Mouse (Mus musculus): ENCODE results near the gene Lrba.
A peak's percentile ranks its signal among the peaks of the same experiment; 100 is the strongest.

The Lrba gene

DNA sequence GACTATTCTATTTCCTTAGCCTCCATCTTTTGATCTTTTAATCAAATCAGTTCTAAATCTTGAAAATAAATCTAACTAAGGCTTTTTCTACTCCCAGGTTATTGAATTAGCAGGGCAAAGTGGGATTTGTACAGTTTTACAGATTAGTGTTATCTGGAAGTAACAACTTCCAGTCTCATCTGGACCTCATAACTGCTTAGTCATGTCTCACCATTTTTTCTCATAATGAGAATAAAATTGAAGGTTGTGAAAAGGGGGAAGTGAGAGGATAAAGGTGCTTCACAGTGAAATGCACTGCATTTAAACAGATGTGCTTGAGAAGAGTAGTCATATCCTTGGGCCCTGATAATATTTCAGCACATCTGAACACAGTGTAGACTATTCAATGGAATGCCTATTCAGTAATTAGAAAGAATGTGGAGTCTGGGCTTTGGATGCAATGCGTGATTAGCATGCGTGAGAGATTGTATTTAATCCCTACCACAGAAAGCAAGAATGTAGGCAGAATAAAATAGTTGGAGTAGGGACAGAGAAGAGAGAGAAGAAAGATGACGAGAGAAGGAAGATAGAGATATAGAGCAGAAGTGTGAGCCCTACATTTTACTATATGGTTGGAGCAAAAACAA lies 298.5 kb downstream of the Lrba start:
- no peak for DNase-seq

DNA sequence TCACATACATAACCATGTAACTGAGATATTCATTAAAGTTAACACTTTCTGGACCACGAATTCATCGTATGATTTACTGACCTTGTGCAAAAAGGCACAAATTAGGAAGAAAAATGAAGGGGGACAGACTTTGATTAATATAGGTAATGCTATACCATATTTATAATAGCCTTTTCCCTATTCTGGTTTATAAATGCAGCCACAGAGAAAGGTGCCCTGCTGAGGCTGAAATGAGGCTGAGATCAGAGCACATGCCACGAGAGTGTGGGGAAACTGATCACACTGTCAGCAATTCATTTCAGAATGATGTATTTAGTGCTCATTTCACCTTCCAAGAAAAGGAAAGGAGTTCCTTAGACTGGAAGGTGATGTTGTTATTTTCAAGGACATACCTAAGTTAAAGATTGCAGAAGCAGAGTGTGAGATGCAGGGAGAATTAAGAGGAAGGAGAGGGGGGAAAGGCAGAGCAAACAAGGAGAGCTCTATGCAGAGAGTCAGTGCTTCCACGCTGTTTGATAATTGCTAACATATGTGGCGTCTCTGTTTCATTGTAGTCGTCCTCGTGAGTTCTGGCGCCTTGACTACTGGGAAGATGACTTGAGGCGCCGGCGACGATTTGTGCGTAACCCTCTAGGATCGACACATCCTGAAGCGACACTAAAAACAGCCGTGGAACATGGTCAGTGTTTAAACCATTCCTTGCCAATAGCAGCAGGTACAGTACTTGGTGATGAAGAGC lies 307.2 kb downstream of the Lrba start:
- no peak for DNase-seq

DNA sequence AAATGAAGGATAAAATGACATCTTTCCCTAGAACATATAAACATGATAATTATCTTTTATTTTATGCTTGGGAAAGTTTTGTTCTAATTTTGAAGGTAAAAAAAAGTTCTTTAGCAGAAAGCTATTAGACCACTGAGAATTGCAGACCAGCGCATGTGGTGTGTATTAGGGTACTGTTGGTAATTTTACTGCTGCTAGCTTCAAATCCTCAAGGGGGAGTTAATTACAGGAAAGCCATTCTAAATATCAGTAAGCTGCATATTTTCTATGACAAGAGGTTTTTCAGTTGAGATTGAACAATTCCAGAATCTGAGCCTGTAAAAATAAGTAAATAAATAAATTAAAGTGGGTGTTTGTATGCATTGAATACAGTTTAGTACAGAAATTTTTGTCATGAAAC lies 312.3 kb downstream of the Lrba start:
- DNase-seq = no peak

DNA sequence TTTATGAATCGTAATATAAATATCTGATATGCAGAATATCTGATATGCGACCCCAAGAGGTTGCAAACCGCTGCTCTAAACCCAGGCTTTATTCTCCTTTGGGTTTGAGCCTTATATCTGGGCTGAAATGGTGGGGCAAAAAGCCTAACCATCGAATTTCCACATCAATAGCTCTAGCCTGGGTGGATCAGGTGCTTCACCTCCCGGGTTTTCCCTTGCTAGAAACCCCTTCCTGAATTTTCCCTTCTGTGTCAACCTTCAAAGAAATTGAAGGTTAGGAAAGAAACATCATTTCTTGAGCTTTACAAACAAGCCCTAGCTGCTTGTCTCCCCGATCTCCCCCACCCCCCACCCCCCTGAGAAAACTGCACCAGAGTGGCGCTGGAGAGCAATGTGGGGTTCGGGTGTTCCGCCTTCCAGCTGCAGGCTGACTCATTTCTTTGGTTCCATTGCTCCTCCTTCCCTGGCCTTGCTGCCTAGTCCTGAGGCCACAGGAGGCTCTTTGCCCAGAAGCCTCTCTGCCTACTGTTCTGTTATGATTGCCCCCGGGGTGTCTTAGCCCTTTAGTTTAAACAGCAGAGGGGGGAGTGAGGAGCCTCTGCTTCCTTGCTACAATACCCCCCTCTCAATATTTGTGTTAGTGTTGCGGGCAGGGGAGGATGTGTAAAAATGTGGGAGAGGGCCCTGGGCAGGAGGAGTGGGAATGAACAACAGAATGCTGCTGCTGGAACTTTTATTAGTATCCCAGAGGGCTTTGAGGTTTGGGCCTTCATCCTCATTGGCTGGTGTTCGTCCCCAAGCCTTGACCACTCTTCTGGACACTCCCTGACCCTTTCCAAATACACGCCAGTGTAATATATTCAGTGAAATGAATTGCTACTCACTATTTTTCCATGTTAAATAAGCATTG lies 314.4 kb downstream of the Lrba start:
- no peak for DNase-seq

DNA sequence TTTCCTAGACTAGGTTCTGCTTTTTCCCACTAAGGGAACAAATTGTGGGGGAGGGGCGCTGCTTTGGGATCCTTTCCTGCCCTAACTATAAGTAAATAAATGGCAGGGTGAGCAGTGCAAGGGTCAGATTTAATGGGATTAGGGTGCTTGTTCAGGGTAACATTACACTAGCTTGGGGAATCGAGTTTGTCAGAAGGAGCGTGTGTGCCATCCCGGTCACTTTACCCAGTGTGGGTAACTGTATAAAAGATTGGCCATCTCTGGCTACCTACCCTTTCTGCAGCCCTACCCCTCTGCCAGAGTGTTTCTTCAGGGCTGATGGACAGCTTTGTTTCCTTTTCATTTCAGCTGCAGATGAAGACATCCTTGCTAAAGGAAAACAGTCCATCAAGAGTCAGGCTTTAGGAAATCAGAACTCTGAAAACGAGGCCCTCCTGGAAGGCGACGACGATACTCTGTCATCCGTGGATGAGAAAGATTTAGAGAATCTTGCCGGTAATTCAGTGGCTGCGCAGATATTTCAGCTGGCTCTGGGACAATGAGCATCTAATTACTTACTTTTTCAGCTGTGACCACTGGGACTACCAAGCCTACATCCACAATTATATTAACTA lies 315.2 kb downstream of the Lrba start:
- DNase-seq = no peak

DNA sequence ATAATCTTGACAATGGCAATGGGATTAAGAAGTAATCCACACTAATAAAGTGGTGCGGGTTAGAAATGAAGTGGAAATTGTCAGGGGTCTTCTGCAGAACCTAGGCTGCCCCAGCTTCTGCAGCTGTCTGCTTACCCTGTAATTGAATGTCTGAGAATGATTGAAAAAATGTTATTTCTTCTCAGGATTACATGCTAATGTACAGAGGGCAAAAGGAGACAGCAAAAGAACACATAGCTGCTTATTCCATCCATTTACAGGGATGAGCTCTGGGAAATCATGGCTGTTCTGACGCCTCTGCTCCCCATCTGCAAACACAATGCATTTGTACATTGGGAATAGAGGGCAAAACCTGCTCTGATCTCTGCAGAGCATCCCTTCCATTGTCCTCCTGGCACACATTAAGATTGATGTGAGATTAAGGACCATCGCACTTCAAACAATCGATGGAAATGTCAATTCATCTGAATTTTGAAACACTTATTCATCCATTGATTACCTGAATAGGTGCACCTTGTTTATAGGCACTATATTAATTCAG lies 316.7 kb downstream of the Lrba start:
- DNase-seq = no peak

DNA sequence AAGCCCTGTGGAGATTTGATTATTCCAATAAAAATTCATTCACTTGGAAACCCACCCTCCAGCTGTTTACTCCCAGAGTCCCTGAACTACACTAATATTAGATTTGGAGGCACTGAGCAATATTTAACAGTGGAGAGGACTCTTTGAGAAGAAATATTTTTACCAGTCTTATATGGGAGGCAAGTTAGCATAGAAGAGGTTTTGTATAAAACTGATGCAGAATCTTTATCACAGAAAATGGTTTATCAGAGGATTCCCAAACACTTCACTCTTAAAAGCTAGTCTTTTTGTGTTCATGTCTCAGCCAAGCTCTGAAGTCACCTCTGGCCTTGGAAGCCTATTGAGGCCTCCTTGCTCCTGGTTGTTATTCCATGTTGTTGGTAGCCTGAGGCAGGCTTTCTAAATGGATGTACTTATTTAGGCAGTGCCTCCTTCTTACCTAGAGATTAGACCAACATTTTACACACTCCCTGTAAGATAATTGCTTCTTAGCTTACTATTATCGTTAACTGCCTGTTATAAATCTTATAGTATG lies 317.4 kb downstream of the Lrba start:
- no peak for DNase-seq

DNA sequence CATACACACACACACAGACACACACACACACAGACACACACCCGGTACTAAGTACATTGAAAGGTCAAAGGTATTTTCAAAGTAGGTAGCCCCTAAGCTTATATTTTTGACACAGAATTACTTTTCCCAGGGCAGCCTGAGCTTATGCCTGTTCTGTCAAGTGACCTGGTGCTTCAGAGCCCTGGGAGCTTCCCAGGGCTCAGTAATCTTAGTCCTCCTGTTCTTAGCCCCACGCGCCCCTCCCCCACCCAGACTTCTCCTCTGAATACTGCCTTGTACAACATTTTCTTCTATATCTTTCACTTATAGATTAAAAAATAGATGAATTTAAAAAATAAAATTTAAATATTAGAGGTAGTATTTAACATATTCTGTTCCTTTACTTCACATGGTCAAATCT lies 320.3 kb downstream of the Lrba start:
- no peak for DNase-seq

DNA sequence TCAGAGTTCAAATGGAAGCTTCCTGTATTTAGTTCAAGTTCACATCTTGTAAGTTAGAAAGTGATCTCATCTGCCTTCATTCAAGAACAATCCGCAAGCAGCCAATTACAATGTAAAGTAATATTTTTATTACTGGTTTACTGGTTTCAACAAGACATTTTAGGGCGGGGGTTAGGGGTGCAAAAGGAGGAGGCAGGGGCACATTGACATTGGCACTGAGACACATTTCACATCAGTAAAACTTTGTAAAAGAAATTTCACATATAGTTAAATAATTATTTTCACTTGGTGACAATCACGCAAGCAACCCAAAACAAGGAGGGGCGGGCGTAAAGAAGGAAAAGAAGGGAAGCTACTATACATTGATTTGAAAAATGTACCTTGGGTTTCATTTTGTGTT lies 321.5 kb downstream of the Lrba start:
- no peak for DNase-seq

DNA sequence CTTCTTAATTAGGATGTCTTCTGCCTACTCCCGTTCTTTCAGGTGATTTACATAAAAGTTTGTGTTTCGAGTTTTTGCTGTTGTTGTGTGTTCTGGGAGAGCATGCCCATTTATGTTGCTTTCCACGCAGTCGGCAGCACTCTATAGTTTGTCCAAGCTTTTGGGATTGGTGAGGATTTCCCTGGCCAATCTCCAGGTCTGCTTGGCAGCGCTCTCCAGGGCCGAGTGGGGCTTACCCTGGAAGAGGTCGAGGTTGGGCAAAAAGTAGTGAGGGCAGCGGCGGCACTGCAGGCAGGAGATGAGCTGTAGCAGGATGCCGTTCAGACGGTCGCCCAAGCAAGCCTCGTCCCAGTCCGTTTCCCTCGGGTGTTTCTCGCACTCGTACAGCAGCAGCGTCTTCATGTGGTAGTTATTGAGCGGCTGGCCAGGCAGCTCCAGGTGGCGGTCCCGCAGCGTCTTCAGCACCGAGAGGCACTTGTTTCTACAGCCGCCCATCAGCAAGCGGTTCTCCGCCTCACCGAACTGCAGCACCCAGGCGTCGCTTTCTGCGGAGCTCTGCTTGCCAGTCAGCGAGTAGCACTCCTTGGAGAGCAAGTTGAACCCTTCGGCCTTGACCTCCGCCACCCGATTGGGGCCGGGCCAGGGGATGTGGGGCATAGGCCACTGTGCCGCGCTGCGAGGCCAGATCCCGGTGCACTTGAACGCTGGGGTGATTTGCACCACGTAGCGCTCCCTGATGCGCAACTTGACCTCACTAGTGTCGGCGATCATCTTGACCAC lies 322.2 kb downstream of the Lrba start:
- peak; percentile 36 for DNase-seq

DNA sequence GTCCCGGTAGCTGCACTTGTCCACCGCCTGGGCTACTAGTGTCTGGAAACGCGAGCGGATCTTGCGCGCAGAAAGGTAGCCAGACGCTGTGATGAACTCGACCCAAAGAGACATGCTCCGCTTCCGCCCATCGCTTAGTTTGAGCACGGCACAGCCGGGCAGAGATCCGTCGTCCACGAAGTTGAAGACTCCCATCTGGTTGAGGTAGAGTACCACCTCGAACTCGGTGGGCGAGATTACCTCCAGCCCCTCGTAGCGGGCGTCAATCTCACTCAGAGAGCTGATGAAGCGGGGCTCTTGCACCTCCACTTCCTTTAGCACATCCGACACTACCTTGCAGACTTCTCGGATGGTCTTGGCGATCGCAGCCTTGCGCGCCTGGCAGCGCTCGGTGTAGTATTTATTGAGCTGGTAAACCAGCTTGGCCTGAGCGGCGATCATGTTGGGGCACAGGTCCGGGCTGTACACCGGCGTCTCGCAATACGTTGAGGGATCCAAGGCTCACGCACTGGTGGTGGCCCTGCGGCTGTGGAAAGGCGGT lies 322.8 kb downstream of the Lrba start:
- no peak for DNase-seq

DNA sequence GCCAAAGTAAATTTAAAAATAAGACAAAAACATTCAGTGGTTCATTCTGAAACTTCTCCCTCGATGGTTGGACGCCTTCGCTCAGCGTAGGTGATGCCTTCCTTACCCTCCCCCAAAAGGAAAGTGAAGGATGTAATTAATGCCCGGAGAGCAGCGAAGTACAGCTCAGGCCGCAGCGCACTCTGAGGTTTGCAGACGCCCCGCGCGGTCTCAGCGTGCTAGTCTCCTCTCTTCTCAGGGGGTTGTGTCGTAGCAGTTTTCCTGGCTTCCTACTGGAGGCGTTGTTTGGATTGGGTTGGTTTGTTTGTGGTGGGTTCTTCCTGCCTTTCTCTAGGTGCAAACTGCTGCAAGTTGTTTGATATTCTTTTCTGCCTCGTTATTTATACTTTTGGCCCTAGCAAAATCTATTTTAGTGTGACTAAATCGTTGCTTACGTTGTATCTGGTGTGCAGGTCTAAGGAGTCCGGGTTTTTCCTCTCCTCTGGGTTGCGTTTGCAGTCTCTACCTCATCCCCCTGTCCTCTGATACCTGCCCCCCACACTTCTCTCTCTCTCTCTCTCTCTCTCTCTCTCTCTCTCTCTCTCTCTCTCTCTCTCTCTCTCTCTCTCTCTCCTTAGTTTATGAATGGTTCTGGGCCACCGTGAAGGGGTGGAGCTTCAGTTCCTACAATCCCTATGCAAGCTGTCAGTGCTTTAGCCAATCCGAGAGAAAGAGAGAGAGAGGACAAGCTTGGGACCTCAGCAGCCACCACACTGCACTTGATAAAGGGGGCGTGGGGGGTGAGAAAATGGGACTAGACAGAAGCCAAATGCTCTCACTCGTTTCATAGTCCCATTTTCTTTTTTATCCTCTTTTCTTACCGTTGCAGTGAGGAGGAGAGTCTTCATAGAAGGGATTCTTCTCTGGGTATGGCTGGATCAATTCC lies 323.9 kb downstream of the Lrba start, which contains the start of gene Mab21l2:
Gene Mab21l2 (minus strand): TSS at position 539 of the 925 bp plus-strand sequence.
- no peak for DNase-seq

DNA sequence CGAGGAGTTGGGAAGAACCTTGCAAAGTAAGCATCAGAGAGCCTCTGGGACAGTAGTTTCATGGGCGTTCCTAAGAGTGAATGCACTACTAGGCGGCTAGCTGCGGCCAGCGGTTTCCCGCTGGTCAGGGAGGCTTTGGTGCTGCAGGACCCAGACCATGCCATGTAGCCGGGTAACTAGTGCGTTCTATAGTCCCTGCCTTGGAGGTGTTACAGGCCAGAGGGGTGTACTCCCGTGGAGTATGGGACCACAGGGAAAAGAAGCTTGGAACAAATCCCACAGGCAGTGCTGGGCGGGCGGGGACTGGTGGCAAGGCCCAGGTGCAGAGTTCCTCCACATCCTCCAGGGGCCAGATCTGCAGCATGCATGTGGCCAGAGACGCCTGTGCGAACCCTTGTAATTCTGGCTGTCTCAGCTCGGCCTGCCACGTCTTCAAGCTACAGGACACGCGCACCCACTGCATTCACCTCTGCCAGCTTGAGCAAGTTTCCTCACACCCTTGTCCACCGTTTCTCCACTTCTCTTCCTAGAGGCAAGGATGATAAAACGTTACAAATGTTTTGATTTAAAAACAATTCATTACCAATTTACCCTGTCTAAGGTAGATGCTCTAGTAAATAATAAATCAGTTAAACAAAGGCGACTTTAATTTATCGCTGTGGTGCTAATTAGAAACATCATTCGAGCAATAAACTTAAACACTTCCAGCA lies 326.0 kb downstream of the Lrba start:
- DNase-seq = no peak

DNA sequence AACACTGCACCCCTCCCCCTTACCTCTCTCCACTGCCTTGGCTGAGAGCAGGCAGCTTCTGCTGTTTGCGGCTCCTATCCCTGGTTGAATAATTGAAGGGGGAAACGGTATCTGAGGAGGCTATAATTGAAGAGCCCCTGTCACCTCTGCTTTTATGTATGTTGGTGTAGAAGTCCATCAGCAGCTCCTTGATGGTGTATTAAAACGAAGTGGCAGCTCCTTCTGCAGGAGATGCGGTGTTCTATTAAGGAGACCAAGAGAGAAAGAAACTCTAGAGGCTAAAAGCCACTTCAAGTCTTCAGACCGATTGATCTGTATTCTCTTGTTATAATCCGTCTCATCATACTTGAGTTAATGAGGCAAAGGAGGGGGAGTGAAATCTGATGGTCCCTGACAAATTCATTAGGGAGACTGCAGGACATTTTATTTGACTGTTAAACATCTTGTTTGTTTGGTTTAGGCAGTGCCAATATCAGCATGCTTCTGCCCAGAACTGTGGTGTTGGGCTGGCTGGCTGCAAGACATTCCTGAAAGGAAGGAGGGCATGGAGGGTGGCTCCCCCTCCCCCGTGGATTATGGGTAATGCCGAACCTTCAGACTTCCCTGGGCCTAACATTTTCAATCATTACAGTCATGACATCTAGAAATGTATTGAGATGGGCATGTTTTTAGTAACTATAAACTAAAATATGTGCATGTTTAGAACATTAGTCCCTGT lies 326.7 kb downstream of the Lrba start:
- DNase-seq = no peak

DNA sequence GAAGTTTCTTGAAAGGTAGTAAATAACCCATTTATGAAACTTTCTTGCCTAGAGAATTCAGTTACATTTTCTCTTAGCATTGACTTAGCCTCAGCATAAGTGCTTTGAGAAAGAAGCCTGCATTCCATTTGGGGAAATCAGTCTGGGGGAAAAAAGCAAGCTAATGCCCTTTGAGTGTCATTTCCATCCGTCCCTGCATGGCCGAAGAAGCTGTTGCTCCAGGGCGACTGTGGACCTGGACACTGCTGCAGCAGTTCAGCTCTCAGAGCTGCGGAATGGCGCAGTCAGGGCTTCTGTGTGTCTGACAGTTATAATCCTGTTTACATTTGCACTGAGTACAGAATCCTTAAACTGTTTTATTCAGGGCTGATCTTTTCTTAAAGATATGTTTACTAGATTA lies 327.7 kb downstream of the Lrba start:
- no peak for DNase-seq

DNA sequence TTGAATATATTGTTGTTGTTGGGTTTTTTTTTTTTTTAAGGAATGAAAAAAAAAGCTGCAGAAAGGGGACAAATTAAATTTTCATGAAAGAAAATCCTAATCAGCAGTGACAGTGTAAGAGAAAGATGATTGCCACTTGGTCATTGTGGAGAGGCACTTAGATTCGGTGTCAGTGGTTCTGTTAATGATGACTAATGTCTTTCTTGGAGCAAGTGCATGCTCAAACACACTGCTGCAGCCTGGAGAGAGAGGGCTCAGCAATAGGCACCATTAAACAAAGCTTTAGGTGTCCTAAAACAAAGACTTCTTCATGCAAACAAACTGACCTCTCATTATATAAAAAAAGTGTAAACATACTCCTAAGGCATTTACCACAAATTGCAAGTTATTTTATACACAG lies 334.5 kb downstream of the Lrba start:
- no peak for DNase-seq

DNA sequence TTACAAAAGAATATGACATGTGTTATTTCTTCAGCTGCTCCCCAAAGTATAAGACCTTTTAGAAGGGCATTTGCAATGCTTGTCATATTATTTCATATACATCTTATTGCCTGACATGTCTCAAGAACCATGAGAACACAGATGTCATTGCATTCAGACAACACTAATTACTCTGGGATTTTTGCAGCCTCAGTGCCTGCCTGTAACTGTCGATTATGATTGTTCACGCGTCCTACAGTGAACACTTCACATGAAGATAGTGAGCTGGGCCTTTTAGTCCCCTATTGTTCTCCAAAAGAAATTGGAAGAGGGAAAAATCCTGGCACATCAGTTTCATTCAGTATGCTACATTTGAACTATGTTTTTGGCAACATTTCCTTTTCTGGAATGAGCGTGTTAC lies 335.2 kb downstream of the Lrba start:
- DNase-seq = no peak

DNA sequence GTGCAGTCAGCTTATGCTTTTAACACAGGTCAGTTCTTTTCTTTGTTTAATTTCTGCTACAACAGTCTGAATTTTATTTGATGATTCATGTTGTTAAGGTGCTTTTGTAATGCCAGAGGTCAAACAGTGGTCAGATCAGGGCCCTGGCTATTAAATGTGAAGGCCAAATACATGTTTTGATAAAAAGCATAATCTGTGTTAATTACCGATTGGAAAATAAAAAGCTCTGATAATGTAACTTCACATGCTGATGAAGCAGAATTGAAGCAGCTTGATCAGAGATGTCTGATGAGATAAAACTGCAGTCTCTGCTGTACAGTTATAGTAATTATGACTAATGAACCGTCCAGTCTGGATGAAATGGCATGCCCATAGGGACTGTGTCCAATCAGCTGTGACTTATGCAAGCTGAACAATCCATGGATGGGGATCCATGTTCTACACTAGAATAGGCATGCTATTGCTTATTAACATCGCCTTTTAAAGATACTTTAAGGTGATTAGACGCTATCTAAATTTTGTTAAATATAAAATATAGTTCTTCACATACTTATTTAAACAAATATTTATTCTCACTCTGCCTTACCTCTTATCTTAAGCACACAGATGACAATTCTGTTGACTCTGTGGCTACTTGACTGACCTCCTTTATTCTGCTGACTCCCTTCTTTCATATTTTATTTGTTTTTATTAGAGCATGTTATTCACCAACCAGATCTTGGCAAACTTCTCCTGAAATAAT lies 336.0 kb downstream of the Lrba start:
- DNase-seq = no peak

DNA sequence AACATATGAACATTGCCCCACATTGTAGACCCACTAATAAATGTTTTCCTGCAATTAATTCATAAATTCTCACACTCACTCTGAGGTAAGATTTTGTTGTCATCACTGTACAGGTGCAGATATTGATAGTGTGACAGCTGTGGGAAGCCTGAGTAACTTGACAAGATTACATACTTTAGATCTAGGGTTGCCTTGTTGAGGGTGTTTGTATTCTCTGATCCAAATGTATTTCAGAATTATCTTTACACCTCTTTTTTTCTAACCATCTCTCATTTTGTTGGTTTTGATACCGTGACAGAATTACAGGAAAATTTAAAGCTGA lies 336.5 kb downstream of the Lrba start:
- no peak for DNase-seq

All from kidney, adult 11 months (tissue).